Mouse (Mus musculus) kidney, adult 2 months (tissue): ENCODE measurements around the gene Cdca8. TPM values are rescaled to one million over a fixed set of nuclear protein-coding genes. Genes with fewer than 3 reads are reported as not detected.

Experiments
- DNase-seq: peaks from one replicate; pipeline ENCODE4 v3.0.0; 2021
- H3K27ac ChIP-seq: fragments of 200-500 bp; 2 replicates; pipeline ENCODE4 v1.5.1; 2012; ENCODE audit warnings: low read depth, low read length, control low read depth, inconsistent platforms; ENCODE audit not compliant: insufficient read depth
- H3K27me3 ChIP-seq: fragments of 200-500 bp; replicated peaks from 2 replicates; pipeline ENCODE4 v1.6.1; 2012; ENCODE audit warnings: mild to moderate bottlenecking, moderate library complexity, low read length, inconsistent platforms; ENCODE audit not compliant: control insufficient read depth, insufficient read depth
- H3K36me3 ChIP-seq: fragments of 200-500 bp; 2 replicates; pipeline ENCODE4 v1.6.1; 2012; ENCODE audit warnings: mild to moderate bottlenecking, moderate library complexity, low read length, inconsistent platforms; ENCODE audit not compliant: control insufficient read depth, insufficient read depth
- H3K4me1 ChIP-seq: fragments of 200-500 bp; 2 replicates; pipeline ENCODE4 v1.6.1; 2011; ENCODE audit warnings: low read length; ENCODE audit not compliant: control insufficient read depth, insufficient read depth
- H3K4me3 ChIP-seq: fragments of 200-500 bp; 2 replicates; pipeline ENCODE4 v1.5.1; 2011; ENCODE audit warnings: mild to moderate bottlenecking, low read depth, low read length, control low read depth; ENCODE audit not compliant: insufficient read depth
- CTCF ChIP-seq: fragments of 200-500 bp; conservative IDR thresholded peaks from 2 replicates; pipeline ENCODE4 v1.5.1; 2011; ENCODE audit warnings: low read depth, mild to moderate bottlenecking, control low read depth, low read length, moderate library complexity, mixed read lengths; ENCODE audit not compliant: insufficient read depth, insufficient read length
- POLR2A ChIP-seq: fragments of 200-500 bp; IDR thresholded peaks from one replicate; pipeline ENCODE4 v1.6.1; 2011; ENCODE audit warnings: low read depth, low read length, control low read depth
- WGBS: fragments of 180-500 bp; shearing (Covaris S2); methylation state at CpG from one replicate; pipeline ENCODE4 v1.1.7; 2018; 5-methylcytosine and 5-hydroxymethylcytosine counted together
- polyA plus RNA-seq: library from polyadenylated mRNA; depleted of rRNA; stranded (reverse); fragments of >200 nt; gene quantifications from 2 replicates; pipeline ENCODE4 v1.2.3, GENCODE M21; 2012

Cdca8 gene
- polyA plus RNA-seq, 1 experiment = 1.4 TPM

DNA sequence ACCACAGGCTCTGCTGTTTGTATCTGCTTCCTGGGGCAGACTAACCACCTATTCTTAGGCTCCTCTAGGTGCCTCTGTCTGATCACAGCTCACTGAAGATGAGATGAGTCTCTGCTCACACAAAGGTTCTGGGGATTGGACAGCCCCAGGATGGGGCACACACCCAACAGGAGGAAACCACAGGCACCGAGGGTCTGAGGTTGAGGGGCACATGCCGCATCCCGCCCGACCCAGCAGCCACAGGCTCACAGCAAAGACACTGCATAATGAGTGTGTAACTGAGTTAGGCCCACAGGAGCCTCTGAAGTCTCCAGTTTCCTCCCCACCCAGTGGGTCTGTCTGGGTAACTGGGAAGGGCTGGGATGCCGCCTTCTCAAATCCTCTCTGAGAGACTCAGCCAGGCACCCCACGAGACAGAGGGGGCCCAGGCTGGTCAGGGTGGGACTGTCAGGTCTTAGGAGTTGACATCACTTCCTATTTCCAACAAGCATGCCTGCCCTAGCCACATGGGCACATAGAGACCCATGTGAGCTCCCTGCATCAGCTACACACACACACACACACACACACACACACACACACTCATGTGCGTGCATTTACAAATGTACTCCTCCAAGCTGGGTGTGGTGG is 30.2 kb upstream of the Cdca8 start:
- DNase-seq = no peak
- H3K4me1 ChIP-seq = no peaks in the 10 kb centered on the region

DNA sequence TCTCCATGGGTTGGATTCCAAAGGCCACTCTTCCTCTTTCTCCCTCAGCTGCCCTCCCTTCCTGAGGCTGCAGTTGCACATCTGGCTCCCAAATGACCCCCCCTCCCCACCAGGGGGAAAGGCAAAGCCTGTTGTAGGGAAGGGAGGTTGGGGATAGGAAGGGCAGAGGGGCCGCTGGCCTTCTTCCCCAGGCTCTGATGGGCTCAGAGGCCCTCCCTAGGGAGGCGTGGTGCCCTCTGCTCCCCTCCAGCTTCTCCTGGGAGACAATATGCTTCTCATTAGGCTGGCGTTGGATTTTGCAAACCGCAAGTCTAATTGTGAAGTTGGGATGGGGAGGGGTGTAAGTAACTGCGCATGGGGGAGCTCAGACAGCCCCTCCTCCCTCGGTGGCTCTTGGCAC is 29.6 kb upstream of the Cdca8 start:
- H3K4me1 ChIP-seq = no peaks in the 10 kb centered on the region
- no peak overlapping the region for H3K4me3 ChIP-seq
- TF ChIP-seq CTCF (no peak), POLR2A (no peak)
- H3K36me3 ChIP-seq = no peaks in the 10 kb centered on the region
- DNase-seq = no peak
- H3K27ac ChIP-seq = no peak overlapping the region
- 55% methylated on average over 6 of the region's 6 CpGs for WGBS
- no peaks in the 10 kb centered on the region for H3K27me3 ChIP-seq

More for the DNA sequence above, 30.2 kb upstream of the Cdca8 start:
- H3K27me3 ChIP-seq = no peaks in the 10 kb centered on the region
- H3K4me3 ChIP-seq = no peak overlapping the region
- 77% methylated on average over 7 of the region's 7 CpGs for WGBS
- TF ChIP-seq POLR2A (no peak), CTCF (no peak)
- no peaks in the 10 kb centered on the region for H3K36me3 ChIP-seq
- no peak overlapping the region for H3K27ac ChIP-seq

DNA sequence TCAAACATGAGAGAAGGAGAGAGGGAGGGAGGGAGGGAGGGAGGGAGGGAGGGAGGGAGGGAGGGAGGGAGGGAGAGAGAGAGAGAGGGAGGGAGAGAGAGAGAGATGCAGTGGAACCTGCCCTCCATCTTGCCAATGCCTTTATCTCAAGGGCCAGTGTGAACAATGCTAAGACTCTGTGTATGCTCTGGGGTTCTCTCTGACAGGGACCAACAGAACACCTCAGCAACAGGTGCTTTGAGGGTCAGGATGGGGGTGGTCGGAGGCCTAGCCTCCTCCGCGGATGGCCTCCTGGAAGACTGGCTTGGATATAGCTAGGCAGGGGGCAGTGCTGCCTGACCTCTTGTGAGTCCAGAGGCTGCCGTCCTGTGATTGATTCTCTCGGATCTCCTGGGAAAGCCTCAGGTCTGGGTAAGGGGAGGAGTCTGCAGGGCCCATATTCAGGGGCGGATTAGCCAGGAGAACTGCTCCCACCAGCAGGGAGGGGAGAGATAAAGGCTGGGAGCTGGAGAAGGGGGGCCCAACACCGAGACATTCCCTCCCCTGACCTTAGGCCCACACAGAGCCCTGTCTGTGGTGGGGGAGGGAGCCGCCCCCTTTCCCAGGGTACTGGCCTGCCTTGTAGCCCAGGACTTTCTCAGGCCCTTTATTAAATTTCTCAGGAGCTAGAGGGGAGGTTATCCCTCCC is 25.9 kb upstream of the Cdca8 start:
- no peaks in the 10 kb centered on the region for H3K36me3 ChIP-seq
- no peaks in the 10 kb centered on the region for H3K4me1 ChIP-seq
- no peak for DNase-seq
- TF ChIP-seq CTCF (no peak), POLR2A (no peak)
- no peak overlapping the region for H3K4me3 ChIP-seq
- no peak overlapping the region for H3K27ac ChIP-seq
- WGBS = 39% methylated on average over 8 of the region's 8 CpGs
- no peaks in the 10 kb centered on the region for H3K27me3 ChIP-seq

DNA sequence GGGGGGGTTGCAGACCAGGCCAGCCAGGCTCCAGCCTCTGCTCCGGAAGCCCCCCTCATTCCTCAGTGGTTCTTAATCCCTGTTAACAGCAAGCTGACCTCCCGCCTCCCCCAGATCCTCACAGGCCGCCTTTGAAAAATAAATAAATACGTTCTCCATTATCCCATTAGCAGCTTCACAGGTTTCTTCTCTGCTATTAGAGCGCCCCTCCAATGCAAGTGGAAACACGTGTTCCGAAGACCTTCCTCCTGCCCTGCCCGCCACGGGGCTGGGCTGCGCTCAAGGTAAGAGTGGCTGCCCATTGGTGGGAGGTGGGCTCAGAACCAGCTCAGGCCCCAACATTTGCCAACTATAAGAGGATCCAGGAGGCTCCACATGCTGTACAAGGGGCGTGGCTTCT is 23.5 kb upstream of the Cdca8 start:
- Histone ChIP-seq H3K27me3 (no peaks in the 10 kb centered on the region), H3K4me1 (no peaks in the 10 kb centered on the region), H3K36me3 (no peaks in the 10 kb centered on the region), H3K27ac (no peak overlapping the region), H3K4me3 (no peak overlapping the region)
- no peak for DNase-seq
- WGBS = 57% methylated on average over 11 of the region's 11 CpGs
- TF ChIP-seq CTCF (no peak), POLR2A (no peak)

DNA sequence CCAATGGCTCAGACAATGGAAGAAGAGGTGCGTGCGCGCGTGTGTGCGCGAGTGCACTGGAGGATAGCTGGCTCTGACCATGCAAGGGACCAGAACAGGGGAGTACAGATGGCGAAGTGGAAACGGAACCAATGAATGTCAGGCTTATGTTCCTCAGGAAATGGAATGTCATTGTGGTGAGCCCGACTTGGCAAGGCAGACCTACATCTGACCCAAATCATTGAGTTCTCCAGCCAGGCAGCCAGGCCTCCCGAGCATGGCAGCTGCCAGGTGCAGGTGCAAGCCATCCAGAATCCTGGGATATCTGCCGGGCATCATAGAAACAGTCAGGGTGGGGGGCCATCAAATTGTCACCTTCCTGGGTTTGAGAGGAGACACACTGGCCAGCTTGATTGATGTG is 21.8 kb upstream of the Cdca8 start:
- Histone ChIP-seq H3K4me1 (no peaks in the 10 kb centered on the region), H3K4me3 (no peak overlapping the region), H3K27ac (no peak overlapping the region), H3K27me3 (no peaks in the 10 kb centered on the region), H3K36me3 (no peaks in the 10 kb centered on the region)
- 72% methylated on average over 11 of the region's 11 CpGs for WGBS
- no peak for DNase-seq
- TF ChIP-seq POLR2A (no peak), CTCF (no peak)

DNA sequence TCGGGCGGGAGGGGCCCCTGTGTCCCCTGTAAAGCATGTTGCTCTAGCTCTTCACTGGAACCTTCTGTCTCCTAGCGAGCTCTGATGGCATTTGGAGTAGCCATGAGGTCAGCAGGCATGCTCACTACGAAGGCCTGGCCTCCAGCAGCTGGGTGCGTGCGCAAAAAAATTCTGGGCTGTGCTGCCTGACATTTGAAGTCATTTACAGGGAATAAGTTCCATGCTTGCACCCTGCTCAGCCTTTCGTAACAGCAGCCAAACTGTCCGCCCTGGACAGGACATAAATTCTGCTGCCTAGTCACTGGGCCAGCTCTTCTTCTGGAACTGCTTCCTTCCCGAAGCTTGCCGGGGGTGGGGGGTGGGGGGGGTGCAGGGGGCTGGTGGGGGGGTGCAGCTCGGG is 20.0 kb upstream of the Cdca8 start:
- 20% methylated on average over 11 of the region's 11 CpGs for WGBS

DNA sequence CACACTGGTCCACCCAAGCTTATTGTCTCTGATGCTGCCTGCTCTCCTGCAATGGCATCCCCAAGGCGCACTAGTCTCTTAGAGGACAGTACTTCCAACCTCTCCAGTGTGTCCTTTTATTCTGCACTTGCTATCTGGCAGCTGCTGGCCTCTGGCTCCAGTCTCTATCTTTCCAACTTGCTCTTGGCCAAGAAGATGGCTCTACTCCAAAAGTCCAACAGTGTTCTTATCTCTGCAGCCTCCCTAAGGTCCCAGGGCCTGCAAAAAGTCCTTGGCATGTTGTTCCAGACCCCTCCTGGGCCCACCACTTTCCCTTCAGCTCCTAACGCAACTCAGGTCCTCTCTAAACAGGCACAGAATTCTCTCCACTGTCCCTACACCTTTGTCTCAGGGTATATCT is 18.2 kb upstream of the Cdca8 start:
- Histone ChIP-seq H3K4me1 (no peaks in the 10 kb centered on the region), H3K4me3 (no peak overlapping the region), H3K36me3 (no peaks in the 10 kb centered on the region), H3K27me3 (no peaks in the 10 kb centered on the region), H3K27ac (no peak overlapping the region)
- DNase-seq = peak; percentile 9
- WGBS = 80% methylated on average over 2 of the region's 2 CpGs
- TF ChIP-seq POLR2A = no peak
- no peak for TF ChIP-seq CTCF

More for the DNA sequence above, 20.0 kb upstream of the Cdca8 start:
- Histone ChIP-seq H3K27ac (0 out of 2 replicates have a peak overlapping the region, but pooled peaks have one; percentile 34), H3K4me1 (no peaks in the 10 kb centered on the region), H3K4me3 (no peak overlapping the region), H3K27me3 (no peaks in the 10 kb centered on the region), H3K36me3 (no peaks in the 10 kb centered on the region)
- TF ChIP-seq POLR2A = no peak
- TF ChIP-seq CTCF = no peak
- peak; percentile 74 for DNase-seq
